Mouse (Mus musculus) lung, adult 2 months (tissue): ENCODE results near the gene Bcl2l11. TPM values are rescaled to one million over a fixed set of nuclear protein-coding genes. Genes with fewer than 3 reads are reported as not detected.
"Not testable (repeated sequence)": the region's sequence is repeated elsewhere in the genome, so short reads cannot be mapped to it uniquely, and the experiment has no call there.

Source experiments
- DNase-seq: peaks from one replicate; pipeline ENCODE4 v3.0.0; 2022
- H3K4me1 ChIP-seq: fragments of 200-500 bp; 2 replicates; pipeline ENCODE4 v1.6.1; 2011; ENCODE audit warnings: low read length; ENCODE audit not compliant: control insufficient read depth, insufficient read depth
- H3K4me3 ChIP-seq: fragments of 200-500 bp; replicated peaks from 2 replicates; pipeline ENCODE3; 2011; ENCODE audit warnings: low read depth, mild to moderate bottlenecking, control low read depth, low read length; ENCODE audit errors: extremely low read depth
- CTCF ChIP-seq: fragments of 200-500 bp; IDR thresholded peaks from 2 replicates; pipeline ENCODE4 v1.5.1; 2011; ENCODE audit warnings: mild to moderate bottlenecking, low read length, control low read depth; ENCODE audit not compliant: insufficient read depth
- POLR2A ChIP-seq: fragments of 200-500 bp; IDR thresholded peaks from 2 replicates; pipeline ENCODE4 v1.6.1; 2011; ENCODE audit warnings: low read depth, mild to moderate bottlenecking, control low read depth, low read length, borderline replicate concordance; ENCODE audit errors: extremely low read depth
- WGBS: fragments of 180-500 bp; shearing (Covaris S2); methylation state at CpG from one replicate; pipeline ENCODE4 v1.1.7; 2018; 5-methylcytosine and 5-hydroxymethylcytosine counted together
- polyA plus RNA-seq: library from polyadenylated mRNA; depleted of rRNA; stranded (reverse); fragments of >200 nt; gene quantifications from 2 replicates; pipeline ENCODE4 v1.2.3, GENCODE M21; 2012

Gene Bcl2l11
- polyA plus RNA-seq, 1 experiment = 24.5 TPM

GRCm38 (mm10) chr2:128087798-128088545 lies 37.9 kb upstream of the Bcl2l11 start:
- no peaks in the 10 kb centered on the region for H3K4me1 ChIP-seq
- WGBS = 70% methylated on average over 8 of the region's 8 CpGs
- TF ChIP-seq POLR2A (no peak), CTCF (no peak)
- DNase-seq = no peak
- no peak overlapping the region for H3K4me3 ChIP-seq

DNA sequence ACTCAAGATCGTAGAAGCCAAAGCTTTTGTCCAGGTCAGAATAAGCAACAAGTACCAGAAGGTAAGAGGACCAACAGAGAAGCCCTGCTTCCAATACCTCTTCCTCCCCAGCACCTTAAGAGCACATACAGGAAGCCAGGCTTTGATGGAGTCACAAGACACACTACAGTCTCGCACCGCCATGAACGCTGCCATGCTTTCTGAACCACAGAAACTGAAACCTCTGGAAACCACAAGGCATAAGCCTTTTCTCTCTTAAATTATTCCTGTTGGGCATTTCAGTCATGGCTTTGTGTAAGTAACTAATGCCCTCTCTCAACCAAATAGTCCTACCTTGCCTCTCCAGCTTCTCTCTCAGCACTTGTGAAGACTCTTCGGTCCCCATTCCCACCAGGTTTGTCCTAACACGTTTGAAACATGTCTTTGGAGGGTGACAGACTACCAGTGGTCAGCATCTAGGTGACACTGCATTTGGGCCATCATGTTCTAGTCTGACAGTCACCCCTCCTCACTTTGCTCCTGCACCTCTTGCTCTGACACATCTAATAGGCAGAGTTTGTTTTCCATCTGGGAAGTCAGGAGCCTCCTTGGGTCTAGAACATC lies 35.5 kb upstream of the Bcl2l11 start:
- no peak for TF ChIP-seq POLR2A
- TF ChIP-seq CTCF = no peak
- WGBS = 86% methylated on average over 6 of the region's 6 CpGs

DNA sequence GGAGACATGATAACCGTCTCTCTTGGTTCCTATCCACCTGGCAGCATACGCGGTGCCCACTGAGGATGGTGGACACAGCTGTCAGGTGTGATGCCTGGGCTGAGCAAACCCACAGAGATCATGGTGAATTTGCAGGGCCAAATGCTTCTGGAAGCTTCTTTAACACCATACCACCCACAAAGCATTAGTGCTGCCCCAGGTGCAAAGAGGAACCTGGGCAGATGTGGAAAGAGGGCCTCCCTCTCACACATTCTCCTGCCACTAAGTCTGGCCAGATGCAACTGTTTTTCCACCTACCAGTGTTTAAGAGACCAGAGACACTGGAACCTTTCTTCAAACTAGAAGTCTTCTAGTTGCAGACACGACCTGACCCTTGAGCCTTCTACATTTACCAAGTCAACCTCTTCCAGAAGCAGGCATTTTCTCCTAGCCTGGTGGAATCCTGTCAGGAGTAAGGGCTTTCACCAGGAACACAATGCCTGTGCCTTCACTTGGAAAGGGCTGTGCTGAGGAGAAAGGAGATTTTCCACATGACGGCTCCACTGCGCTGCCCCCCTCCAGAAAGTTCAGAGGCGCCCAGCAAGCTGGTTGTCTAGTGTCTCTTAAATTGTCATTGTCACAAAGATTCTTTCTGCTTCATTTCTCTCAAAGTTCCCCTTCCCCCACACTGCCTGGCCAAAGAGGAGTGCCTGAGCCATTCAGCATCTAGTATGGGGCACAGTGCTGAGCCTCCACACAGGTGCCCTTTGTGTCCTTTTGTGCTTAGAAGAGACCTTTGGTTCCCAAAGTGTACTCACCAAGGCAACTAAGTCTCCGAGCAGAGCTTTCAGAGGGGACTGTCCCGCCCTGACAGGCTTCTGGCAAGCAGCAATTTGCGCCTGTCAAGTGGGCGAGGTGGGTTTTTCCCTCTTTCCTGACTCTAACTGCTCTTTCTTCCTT lies 34.1 kb upstream of the Bcl2l11 start:
- no peaks in the 10 kb centered on the region for H3K4me1 ChIP-seq
- H3K4me3 ChIP-seq = no peak overlapping the region
- no peak for DNase-seq
- WGBS = 87% methylated on average over 11 of the region's 11 CpGs
- TF ChIP-seq POLR2A (no peak), CTCF (no peak)

More for the DNA sequence above, 35.5 kb upstream of the Bcl2l11 start:
- H3K4me1 ChIP-seq = no peaks in the 10 kb centered on the region
- DNase-seq = no peak
- H3K4me3 ChIP-seq = no peak overlapping the region

DNA sequence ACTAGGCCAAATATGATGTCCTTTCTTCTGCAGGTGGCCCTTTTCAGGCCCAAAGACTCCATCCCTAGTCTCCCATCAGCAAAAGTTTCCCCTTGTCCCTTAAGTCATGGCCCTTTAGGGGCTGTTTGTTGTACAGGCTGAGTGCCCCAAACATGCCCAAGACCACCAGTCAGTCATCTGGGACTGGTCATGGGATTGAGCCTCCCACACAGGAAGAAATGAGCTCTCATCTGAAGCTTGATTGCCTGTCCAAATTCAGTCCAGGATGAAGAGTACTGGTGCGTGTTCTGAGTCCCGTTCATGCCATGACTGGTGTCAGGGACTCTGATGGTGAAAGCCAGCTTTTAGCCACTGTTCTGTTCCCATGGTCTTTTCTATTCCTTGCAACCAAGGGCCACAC lies 33.4 kb upstream of the Bcl2l11 start:
- H3K4me3 ChIP-seq = no peak overlapping the region
- no peak for DNase-seq
- H3K4me1 ChIP-seq = no peaks in the 10 kb centered on the region
- no peak for TF ChIP-seq CTCF
- TF ChIP-seq POLR2A = no peak
- 90% methylated on average over 2 of the region's 2 CpGs for WGBS

DNA sequence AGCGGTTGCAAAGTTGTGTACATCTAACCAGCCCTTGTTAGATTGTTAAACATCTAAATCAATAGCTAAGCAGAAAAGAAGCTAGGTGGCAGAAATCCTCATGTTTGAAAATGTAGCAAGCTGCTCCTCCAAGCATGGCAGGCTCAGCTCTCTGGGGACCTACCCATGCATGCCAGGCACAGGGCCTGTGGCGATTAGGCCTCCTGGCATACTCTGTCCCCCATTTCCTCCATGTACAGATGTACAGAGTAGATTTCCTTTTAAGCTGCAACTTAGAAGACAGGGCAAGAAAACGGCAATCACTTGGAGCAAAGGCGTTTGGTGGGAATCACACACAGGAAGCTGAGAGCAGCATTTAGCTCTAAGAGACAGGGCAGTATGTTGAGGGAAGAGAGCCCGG lies 31.6 kb upstream of the Bcl2l11 start:
- no peak for TF ChIP-seq CTCF
- TF ChIP-seq POLR2A = no peak
- H3K4me1 ChIP-seq = no peaks in the 10 kb centered on the region
- 56% methylated on average over 5 of the region's 5 CpGs for WGBS
- no peak overlapping the region for H3K4me3 ChIP-seq
- no peak for DNase-seq

DNA sequence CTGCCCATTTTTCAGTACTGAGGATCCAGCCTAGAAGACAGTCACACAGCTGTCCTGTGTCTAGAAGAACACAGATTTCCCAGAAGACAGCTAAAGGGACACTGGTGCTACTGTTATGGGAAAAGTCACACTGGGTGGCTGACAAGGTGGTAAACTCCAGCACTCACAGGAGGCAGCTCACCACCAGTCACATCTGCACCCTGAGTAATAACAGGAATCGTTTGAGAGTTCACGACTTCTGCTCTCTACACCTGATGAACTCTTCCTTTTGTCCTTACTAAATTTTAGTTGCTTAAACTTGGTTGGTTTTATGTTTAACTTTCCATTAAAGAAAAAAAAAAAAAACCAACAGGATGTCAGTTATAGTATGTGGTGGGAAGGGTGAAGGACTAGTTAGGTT lies 31.2 kb upstream of the Bcl2l11 start:
- TF ChIP-seq CTCF (no peak), POLR2A (no peak)
- WGBS = 60% methylated on average over 2 of the region's 2 CpGs
- no peak for DNase-seq
- Histone ChIP-seq H3K4me1 (no peaks in the 10 kb centered on the region), H3K4me3 (no peak overlapping the region)

DNA sequence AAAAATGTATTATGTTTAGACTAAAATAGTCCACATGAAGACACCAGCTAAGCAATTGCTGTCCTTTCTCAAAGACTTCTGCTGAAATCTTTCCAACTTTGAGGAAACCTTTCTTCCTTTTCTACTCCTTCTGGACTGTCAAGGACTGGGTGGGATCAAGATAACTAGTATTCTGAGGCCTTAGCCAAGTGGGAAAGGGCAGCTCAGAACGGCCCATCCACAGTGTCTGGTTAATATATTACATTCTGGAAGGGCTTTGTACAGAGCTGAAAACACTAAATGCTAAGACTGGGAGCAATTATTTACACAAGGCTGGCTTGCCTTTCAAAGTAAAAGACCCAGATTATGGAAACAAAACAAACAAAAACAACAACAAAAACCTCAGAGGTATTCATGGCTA lies 30.6 kb upstream of the Bcl2l11 start:
- 56% methylated on average over 1 of the region's 1 CpGs for WGBS
- Histone ChIP-seq H3K4me3 (no peak overlapping the region), H3K4me1 (no peaks in the 10 kb centered on the region)
- TF ChIP-seq CTCF = no peak
- TF ChIP-seq POLR2A = no peak
- DNase-seq = no peak

DNA sequence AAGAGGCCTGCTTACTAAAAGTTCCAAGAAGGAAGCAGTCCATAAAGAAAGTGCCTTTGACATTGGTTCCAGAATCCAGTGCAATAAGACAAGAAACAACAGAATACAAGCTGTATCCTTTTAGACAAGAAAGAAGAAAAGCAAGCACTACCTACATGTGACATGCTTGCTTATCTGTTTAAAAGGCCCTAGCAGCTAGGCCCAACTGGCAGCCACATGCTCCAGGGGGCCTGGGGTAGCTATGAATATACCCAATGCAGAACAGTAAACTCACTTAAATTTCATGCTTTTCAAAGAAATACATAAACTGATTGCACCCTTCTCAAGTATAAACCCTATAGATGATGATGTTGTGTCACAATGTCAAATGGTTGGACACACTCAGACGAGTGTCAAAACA lies 29.8 kb upstream of the Bcl2l11 start:
- H3K4me3 ChIP-seq = no peak overlapping the region
- no peak for TF ChIP-seq POLR2A
- TF ChIP-seq CTCF = no peak
- 95% methylated on average over 1 of the region's 1 CpGs for whole genome bisulfite sequencing
- no peaks in the 10 kb centered on the region for H3K4me1 ChIP-seq
- DNase-seq = no peak

DNA sequence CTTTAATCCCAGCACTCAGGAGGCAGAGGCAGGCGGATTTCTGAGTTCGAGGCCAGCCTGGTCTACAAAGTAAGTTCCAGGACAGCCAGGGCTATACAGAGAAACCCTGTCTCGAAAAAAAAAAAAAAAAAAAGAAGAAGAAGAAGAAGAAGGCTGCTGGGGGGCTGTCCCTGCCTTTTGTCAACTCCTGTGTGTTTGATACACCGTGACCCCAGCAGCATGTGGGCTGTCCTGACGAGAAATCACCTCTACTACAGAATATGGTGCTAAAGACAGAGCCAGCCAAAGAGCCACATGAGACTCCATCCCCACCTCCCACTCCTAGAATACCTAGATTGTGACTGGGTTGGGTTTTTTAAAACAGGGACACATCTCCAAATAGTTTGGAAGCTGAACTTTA lies 27.7 kb upstream of the Bcl2l11 start:
- WGBS = 74% methylated on average over 5 of the region's 5 CpGs
- H3K4me1 ChIP-seq, DNase-seq, H3K4me3 ChIP-seq: not testable (repeated sequence)

- no peaks in the 10 kb centered on the region for H3K4me1 ChIP-seq
- no peak overlapping the region for H3K4me3 ChIP-seq
- no peak for TF ChIP-seq CTCF
- TF ChIP-seq POLR2A = no peak
- 87% methylated on average over 9 of the region's 9 CpGs for WGBS
- DNase-seq = no peak
Observed at GRCm38 (mm10) chr2:128102086-128102485, 23.8 kb upstream of the Bcl2l11 start.
